Mouse (Mus musculus) gastrocnemius, adult 2 months (tissue): ENCODE data around the gene 9930104L06Rik. TPM values are rescaled to one million over a fixed set of nuclear protein-coding genes. Genes with fewer than 3 reads are reported as not detected.

Experiments used
- DNase-seq: peaks from one replicate; pipeline ENCODE4 v3.0.0; 2022
- H3K27ac ChIP-seq: fragments of 200-600 bp; 2 replicates; pipeline ENCODE4 v1.8.1; 2022; ENCODE audit warnings: mild to moderate bottlenecking
- H3K4me3 ChIP-seq: fragments of 200-600 bp; 2 replicates; pipeline ENCODE4 v1.8.1; 2022; ENCODE audit warnings: mild to moderate bottlenecking, moderate library complexity
- CTCF ChIP-seq: fragments of 200-600 bp; IDR thresholded peaks from 2 replicates; pipeline ENCODE4 v1.8.1; 2022; ENCODE audit warnings: antibody characterized with exemption, mild to moderate bottlenecking, moderate library complexity
- intact Hi-C: fragments of 180-260 bp; cut with DNase I; formaldehyde crosslinking; loops from one replicate; pipeline ENCODE4 v1.15.1; 2025
- total RNA-seq, 2 experiments: library from RNA; stranded (reverse); gene quantifications; 2 replicates each; pipeline ENCODE4 v1.2.3; 2021

Gene 9930104L06Rik
- total RNA-seq, 2 experiments from 2014 or later: 8.6 to 9.4 TPM

DNA sequence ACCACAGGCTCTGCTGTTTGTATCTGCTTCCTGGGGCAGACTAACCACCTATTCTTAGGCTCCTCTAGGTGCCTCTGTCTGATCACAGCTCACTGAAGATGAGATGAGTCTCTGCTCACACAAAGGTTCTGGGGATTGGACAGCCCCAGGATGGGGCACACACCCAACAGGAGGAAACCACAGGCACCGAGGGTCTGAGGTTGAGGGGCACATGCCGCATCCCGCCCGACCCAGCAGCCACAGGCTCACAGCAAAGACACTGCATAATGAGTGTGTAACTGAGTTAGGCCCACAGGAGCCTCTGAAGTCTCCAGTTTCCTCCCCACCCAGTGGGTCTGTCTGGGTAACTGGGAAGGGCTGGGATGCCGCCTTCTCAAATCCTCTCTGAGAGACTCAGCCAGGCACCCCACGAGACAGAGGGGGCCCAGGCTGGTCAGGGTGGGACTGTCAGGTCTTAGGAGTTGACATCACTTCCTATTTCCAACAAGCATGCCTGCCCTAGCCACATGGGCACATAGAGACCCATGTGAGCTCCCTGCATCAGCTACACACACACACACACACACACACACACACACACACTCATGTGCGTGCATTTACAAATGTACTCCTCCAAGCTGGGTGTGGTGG lies 32.5 kb downstream of the 9930104L06Rik start:
- Histone ChIP-seq H3K4me3 (no peak overlapping the region), H3K27ac (no peak overlapping the region)
- no peak for TF ChIP-seq CTCF
- intact Hi-C loops: no loop called here
- no peak for DNase-seq

DNA sequence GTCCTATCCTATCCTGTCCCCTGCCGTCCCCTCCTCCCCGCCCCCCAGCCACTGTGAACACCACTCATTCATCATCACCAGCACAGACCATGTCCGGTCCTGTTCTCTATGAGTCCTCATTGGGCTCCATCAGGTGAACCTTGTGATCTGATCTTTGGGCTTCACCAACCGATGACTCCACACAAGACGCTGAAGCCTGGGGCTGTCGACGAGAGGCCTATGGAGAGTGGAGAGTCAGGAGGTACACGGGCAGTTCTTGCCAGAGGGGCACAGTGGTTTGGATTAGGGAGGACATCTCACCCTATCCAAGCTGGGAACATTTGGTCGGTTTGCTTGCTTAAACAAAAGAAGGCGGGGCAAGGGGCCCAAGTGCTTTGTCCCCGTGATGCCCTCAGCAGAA lies 33.3 kb downstream of the 9930104L06Rik start:
- Histone ChIP-seq H3K4me3 (no peak overlapping the region), H3K27ac (no peak overlapping the region)
- intact Hi-C loops: no loop called here
- TF ChIP-seq CTCF: no peak
- DNase-seq: no peak

DNA sequence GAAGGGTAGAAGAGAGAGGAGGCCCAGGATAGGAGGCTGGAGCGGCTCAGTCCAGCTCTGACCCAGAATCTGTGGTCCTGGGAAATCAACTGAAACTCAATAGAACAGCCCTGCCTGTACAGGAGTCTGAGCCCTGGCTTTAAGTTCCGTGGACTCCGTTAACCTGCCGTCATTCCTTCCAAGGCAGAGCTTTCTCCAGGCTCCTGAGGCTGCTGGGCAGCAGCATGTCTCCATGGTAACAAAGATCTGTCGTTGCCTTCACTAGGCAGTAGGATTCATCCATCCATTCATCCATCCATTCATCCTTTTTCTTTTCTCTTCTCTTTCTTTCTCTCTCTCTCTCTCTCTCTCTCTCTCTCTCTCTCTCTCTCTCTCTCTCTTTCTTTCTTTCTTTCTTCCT lies 33.8 kb downstream of the 9930104L06Rik start:
- intact Hi-C loops: no loop called here
- Histone ChIP-seq H3K27ac (no peak overlapping the region), H3K4me3 (no peak overlapping the region)
- no peak for TF ChIP-seq CTCF
- no peak for DNase-seq

DNA sequence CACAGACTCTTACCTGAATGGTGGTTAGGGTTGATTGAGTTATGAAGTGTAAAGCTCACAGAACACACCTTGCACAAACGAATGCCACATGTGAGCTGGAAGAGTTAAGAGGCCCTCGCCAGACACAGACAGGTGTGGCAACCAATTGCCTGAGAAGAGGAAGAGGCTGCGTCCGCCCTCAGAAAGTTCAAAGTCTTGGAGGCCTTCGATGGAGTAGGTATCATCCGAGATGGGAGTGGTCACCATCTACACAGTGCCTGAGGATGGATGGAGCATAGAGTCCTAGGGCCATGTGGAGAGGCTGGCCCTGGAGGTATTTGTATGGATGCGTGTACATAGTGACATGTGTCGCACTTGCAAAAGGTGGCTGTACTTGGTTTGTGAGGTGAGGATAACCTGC lies 34.2 kb downstream of the 9930104L06Rik start:
- intact Hi-C loops: no loop called here
- H3K4me3 ChIP-seq: no peak overlapping the region
- no peak for DNase-seq
- no peak overlapping the region for H3K27ac ChIP-seq
- TF ChIP-seq CTCF: no peak

DNA sequence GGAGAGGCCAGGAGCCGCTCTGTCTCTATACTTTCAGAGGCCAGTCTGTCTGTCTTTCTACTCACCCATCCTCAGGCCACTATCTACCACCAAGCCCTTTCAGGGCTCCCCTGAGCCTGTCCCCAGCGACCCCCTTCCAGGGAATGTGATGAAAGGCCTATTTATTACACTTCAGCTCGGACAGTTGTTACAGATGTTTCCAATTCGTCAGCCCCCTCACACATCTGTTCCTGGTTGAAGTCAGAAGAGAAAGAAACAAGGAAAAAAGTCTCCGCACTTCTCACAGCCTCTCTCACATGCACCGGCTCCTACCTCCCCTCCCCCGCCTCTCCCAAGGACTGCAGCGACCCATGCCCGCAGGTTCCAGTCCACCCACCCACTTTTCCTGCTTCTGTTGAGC lies 35.5 kb downstream of the 9930104L06Rik start:
- intact Hi-C loops: no loop called here
- Histone ChIP-seq H3K27ac (no peak overlapping the region), H3K4me3 (no peak overlapping the region)
- no peak for DNase-seq
- TF ChIP-seq CTCF: no peak

DNA sequence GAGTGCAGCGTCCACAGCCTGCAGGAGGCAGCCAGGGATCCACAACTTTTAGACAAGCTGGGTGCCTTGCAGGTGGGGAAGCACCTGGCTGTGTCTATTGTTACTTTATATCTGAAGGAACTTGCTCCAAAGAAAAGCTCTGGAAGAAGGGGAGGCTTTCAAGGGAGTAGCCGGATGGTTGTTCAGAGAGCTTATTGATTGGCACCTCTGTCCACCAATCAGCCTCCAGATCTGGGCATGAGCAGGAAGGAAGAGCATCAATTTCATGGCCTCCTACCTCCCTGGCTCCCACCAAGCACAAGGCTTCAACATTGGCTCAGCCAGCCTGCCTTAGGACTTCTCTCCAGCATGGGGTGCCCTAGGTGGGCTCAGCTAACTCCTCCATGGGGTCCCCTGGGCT lies 36.4 kb downstream of the 9930104L06Rik start:
- no peak for TF ChIP-seq CTCF
- DNase-seq: no peak
- Histone ChIP-seq H3K4me3 (no peak overlapping the region), H3K27ac (no peak overlapping the region)
- intact Hi-C loops: no loop called here

DNA sequence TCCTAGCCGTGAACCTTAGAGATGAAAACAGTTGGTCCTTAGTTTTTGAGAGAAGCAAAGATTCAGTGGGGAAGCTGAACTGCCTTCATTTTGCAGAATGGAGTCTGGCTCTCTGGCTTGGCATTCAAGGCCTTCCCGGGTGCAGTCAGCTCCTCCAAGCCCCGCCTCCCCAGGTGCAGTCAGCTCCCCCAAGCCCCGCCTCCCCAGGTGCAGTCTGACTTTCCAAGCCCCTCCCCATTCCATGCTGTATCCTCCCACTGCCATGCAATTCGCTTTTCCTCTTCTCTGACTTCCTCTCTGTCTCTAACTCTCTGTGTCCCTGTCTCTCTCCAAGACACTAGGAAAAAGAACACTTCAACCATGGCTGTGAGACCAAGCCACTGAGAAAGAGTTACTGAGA lies 41.4 kb downstream of the 9930104L06Rik start:
- DNase-seq: no peak
- intact Hi-C loops: no loop called here
- Histone ChIP-seq H3K27ac (no peak overlapping the region), H3K4me3 (no peak overlapping the region)
- no peak for TF ChIP-seq CTCF

DNA sequence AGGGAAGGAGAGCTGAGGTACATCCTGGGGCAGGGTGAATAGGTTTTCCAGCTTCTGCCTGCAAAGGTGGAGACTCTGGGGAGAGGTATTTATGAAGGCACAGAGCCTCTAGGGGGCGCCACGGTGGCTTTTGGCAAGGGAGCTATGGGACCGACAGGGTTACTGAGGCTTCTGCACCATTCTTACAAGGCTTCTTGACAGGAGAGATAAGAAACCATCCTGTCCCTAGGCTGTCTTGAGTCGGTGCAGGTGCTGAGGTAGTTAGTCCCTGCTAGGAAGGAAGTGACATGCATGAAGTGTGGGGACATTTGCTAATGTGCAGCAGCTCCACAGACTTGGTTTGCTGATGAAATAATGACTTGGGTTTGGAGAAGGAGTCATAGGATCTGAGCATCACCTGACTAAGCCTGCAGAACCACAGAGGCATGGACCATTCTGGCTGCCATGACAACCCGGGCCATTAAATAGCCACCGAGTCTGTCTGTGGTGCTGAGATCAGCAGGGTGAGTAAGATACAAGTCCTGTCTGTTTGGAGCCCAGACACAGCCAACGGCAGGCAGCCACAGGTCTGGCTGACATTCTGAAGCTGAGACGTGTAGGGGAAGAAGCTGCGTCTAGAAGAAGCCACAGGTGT lies 47.2 kb downstream of the 9930104L06Rik start:
- peak; percentile 19; the same call in 1 of the 2 replicates for TF ChIP-seq CTCF
- H3K4me3 ChIP-seq: no peak overlapping the region
- intact Hi-C loops: no loop called here
- H3K27ac ChIP-seq: no peak overlapping the region
- DNase-seq: no peak

DNA sequence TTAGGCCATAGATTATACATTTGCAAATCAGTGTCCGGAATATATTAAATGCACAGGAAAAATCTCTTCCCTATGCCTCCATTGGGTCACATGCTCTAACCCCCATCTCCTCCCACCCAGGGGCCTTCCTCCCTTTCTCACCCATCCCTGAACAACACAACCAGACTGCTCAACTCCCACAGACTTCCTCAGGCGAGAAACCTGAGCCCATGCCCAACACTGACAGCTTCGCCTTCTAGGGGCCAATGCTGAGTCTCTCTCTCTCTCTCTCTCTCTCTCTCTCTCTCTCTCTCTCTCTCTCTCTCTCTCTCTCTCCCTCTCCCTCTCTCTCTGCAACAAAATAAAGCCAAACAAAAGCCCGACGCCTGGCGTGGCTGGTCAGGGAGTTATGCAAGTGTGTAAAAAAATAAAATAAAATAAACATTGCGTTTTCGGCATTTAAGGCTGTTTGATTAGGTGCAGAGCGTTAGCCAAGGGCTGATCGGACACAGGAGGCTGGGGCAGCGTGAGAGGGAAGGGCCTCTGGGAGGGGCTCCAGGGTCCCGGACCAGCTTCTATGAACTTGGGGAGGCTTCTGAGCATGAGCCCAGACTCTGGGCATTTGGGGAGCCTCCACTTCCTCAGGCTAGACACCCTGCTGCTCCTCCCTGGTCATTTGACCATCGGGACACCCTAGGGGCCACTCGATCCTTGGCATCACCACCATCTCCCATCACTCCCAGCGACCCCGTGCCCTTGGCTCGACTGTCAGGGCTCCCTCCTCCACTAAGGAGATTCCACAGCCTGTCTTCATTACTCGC lies 48.2 kb downstream of the 9930104L06Rik start:
- TF ChIP-seq CTCF: no peak
- H3K4me3 ChIP-seq: no peak overlapping the region

DNA sequence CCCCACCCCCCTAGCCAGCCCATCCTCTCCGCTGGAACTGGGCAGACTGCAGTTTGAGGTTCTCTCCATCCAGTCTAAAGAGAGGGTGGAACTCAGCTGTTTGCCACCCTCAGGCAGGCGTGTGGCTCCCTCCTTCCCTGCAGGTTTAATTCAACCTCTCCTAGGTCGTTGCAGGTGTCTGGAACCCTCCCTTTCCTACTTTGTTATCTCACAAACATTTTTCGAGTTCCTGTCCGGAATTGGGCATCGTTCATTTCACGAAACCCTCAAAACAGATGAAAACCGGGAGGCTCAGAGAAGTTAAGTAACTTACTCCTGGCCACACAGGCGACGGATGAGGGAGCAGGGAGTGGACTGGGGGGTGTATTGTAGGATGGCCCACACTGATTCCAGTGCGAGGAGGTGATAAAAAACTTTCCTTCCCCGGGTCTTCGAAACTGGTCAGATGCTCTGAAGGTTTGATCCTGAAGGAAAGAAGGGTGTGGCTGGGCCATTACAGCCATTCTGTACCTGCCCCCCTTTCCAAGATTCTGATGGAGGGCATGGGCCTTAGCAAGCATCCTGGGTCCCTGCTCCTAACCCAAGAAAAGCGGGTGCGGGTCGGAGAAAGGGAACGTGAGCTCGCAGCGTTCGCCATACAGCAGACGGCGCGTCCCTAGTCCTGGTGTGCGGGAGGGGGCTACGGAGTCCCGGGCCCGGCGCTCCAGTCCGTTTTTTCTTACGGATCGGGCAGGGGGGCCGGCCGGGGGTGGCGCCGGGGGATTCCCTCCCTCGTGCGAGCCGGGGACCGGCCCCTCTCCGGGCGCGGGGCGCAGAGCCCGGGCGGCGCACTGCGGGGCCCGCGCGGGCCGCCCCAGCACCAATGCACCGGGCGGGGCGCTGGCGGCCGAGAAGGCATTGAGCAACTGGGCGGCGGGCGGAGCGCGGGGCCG lies 49.1 kb downstream of the 9930104L06Rik start, which contains the start of gene Rspo1:
Gene Rspo1 (plus strand): TSS at position 760 of the 932 bp plus-strand sequence.
- TF ChIP-seq CTCF: no peak
- DNase-seq: peak; percentile 24
- Histone ChIP-seq H3K4me3 (peak within 1 kb of the TSS; percentile 60), H3K27ac (no peak within 1 kb of the TSS)
- intact Hi-C loops: no loop called here

More for the DNA sequence above, 48.2 kb downstream of the 9930104L06Rik start:
- intact Hi-C loops: no loop called here
- no peak overlapping the region for H3K27ac ChIP-seq
- no peak for DNase-seq

DNA sequence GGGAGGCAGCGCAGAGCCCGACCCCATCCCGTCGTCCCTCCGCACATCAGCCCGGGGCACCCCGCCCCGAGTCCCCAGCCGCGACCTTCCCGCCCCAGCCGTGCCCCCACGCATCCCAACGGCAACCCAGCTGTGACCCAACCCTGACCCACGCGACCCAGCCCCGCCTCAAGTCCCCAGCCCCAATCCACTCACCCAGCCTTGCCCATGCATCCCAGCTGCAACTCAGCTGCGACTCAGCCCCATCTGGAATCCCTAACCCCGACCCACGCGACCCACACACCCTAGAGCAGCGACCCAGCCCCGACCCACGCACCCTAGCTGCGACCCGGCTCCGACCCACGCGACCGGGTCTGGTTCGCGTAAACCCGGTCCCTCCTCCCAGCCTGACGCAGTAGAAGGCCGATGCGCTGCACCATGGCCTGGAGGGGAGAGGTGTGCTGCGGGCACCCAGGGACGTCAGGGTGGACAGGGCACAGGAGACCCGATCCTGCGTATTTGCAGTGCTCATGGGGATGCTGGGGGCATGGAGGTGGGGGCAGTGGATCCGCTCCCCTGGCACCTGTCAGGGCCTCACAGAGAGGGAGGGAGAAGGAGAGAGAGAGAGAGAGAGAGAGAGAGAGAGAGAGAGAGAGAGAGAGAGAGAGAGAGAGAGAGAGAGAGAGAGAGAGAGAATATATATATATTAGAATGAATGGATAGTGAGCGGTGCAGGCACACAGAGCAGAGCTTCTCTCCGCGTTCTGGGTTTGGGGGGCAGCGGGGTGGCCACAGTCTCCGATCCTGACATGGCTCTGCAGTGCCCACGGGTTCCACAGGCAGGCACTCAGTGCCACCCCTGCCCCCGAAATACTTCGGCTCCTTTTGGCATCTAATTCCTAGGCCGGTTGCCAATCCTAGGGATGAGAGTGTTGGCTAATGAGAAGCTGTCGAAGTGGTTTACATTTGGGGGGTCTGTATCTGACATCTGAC lies 50.2 kb downstream of the 9930104L06Rik start:
- no peak overlapping the region for H3K27ac ChIP-seq
- H3K4me3 ChIP-seq: peak overlapping the region; percentile 60
- TF ChIP-seq CTCF: no peak
- DNase-seq: no peak
- intact Hi-C loops: no loop called here

DNA sequence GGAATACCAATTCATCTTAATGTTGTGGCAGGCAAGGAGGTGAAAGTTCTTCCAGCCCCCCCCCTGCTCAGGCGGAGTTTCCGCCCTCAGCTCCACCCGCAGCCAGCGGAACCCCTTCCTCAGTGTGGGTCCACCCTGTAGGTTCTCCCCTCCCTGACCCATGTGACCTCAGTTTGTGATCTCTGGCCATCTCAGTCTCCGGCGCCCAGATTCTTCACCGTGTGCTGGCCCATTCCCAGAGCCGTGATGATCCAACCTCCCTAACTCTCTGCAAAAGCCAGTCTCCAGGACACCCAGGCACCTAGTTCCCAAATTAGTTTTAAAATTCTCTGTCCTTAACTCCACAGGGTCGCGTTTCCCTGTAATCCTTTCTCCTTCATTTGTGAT lies 50.9 kb downstream of the 9930104L06Rik start:
- no peak overlapping the region for H3K4me3 ChIP-seq
- intact Hi-C loops: no loop called here
- no peak overlapping the region for H3K27ac ChIP-seq
- no peak for TF ChIP-seq CTCF
- DNase-seq: no peak
